Mouse (Mus musculus) left cerebral cortex, postnatal 25 days (tissue): ENCODE data around the gene Ghrhr. TPM values are rescaled to one million over a fixed set of nuclear protein-coding genes. Genes with fewer than 3 reads are reported as not detected.

Experiments
- DNase-seq, 2 experiments: peaks; one replicate each; pipeline ENCODE4 v3.0.0; 2022; ENCODE audit warnings: low spot score in 2 of 2, mixed read lengths in 1 of 2
- intact Hi-C: fragments of 180-260 bp; cut with DNase I; formaldehyde crosslinking; loops from one replicate; pipeline ENCODE4 v1.15.1; 2025
- total RNA-seq, 2 experiments: library from RNA; stranded (reverse); gene quantifications; 2 replicates each; pipeline ENCODE4 v1.2.3; 2021

Gene Ghrhr
- total RNA-seq, 2 experiments from 2014 or later: not detected

DNA sequence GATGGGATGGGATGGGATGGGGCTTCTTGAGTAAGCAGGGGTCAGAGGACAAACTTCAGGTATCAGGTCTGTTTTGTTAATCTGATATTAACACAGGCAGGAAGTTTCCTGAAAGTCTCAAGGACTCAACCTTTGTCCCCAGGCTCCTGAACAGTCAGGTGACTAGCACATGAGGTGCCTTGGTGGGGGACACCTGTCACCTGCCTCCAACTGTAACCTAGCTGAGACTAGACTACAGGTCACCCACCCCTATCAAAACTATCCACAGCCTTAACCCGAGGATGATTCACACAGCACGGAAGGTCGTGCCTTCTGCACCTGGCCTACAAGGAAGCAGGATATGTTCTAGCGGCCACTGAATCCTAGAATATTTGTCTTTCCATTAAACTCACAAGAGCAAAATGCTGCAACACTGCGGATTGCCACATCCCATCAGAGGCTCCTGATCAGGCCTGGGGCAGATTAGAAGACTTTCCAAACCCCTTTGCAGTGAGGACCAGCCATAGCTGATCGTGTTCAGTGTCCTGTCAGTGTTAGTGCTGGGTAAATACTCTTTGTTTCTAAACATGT is 25.6 kb upstream of the Ghrhr start:
- DNase-seq: no peak
- intact Hi-C loops: no loop called here

DNA sequence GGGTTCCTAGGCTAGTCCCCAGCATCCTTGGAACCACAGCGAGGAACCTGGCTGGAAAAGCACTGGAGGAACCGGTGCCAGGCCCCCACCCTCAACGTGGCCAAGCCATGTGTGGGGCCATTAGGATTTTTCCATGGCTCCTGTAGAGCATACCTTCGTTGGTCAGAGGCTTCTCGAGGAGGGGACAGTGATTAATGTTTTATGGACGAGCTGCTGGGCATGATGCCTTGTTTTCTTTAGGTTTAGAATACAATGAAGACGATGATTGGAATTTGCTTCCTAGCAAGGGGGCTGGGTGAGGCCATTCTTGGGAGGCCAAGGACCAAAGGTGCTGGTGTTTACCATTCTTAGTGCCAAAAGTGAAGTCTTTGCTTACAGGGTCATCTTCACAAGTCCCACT is 24.4 kb upstream of the Ghrhr start:
- no peak for DNase-seq
- intact Hi-C loops: no loop called here

DNA sequence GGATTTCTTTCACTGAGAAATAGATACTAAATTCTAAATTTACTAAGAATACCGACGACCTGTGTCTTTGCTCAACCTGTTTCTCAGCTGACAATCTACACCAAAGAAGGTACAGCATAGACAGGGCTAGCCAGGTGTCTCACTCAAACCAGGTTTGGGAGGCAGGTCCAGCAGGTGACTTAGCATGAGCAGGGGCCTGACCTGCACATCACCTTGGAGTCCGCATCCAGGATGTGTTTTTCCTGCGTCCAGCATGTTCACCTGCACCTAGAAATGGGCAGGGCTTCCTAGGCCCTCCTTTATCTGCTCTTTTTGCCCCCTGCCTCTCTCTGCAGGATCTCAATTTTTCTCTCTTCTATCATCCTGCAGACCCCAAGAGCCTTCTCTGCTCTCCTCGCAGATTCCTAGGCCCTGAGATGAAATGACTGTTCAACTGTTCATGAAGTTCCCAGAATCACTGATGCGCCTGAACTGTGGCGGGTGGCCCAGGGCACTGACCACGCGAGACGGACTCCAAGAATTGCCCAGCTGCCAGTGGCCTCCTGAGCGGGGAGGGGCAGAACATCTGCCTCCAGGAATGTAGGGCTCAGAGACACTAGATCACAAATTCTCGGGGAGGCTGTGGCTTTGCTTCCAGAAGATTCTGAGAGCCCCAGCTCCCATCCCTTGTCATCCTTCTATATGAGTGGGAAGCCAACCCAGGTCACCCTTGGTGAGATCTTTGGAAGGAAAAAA is 22.2 kb upstream of the Ghrhr start:
- intact Hi-C loops: no loop called here
- DNase-seq: no peak

DNA sequence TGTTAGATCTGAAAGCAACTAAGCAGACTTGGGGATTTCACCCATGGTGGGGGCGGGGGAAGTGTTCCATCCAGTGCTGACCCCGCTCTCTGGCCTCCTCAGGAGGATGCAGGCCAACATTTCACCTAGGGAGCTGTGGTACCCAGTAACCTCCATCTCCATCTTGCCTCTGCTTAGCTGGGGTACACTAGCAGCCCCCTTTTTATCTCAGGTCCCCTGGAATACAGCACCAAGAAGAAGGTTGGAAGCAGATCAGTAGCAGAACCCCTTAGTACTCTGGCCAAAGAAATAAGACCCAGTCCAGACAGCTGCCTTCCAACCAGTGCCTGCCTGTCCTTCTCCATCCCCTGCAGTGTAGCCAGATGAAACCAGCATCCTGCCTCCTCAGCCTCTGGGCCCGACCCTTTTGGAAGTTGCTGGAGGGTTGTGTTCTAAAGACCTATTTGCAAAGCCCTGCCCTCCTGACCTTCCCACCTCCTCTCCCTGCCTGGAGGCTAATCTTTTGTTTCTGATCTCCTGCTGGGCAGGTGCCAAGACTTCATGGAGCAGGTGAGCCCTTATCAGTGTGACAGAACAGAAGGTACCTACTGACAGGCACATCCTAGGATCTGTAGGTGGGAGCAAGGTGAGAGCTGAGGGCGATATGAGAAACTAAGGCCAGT is 21.5 kb upstream of the Ghrhr start:
- intact Hi-C loops: no loop called here
- DNase-seq: no peak

DNA sequence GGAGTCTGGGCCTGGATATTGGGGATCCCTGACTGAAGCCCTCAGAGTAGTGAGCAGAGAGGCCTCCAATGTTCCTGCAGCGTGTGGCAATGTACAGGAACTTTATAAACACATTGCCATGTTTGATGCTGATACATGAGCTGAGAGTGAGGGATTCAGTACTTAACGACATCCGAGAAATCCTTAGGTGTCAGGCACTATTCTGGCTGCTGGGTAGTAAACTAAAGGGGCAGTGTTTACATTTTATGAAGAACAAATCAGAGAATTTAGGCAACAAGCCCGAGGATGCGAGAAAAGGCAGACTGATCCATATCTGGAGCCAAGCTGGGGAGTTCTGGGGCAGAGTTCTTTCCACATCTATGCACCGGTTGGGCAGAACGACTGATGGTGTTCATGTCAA is 20.5 kb upstream of the Ghrhr start:
- DNase-seq: no peak
- intact Hi-C loops: no loop called here

DNA sequence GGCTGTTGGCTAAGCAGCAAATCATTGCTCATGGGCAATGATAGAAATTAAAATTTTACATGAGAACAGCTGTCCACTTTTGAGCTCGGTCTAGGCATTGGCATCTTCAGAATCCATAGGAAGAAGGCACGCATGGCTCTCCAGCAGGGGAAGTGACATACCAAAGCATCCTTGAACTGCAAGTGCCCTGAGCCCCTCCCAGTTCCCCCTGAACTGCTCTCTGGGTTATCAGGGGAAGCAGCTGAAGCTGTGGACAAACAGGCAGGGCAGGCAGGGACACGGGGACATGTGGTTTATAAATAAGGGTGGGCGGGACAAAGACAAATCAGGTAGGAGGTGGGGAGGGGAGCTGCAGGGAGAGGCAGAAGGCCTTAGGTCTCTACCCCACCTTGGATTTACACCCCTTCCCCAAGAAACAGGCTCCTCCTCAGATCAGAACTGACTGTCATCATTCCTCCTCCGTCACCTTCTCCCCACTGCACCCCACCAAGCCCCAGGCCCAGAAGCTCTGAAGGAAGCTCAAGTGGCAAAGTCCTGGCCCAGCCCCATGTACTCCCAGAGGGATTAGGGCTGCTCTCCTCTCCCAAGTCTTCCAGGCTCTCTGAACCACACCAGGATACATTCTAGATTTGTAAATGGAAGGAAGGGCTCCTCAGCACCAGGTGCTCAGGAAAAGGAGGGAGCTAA is 19.9 kb upstream of the Ghrhr start:
- intact Hi-C loops: no loop called here
- DNase-seq: no peak

DNA sequence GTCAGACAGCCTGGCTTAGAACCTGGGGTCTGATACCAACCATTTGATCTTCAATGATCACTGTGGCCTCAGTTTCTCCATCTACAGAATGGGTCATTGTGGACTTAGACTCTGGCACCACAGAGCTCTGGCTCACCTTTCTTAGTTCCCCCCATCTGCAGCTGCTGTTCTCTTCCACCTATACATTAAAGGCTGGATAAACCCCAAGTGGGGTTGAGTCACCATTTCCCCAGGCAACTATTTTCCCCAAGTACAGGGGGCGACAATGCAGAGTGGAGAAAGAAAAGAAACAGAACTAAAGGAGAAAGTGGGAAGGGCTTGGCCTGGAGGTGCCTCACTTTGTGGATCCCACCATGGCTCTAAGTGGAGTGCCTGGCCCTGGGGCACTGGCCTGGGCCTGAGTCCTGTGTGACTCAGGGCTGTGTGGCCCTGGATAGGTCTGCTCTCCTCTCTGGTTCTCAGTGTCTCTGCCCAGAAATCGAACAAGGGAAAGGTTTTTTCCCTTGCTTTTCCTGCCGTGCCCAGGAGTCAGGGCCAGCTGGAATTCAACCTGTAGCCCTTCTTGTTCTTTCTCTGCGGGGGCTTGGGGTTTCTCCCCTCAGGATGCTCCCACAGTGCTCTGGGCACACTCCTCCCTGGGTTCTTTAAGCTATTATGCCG is 19.0 kb upstream of the Ghrhr start:
- intact Hi-C loops: no loop called here
- DNase-seq: no peak

DNA sequence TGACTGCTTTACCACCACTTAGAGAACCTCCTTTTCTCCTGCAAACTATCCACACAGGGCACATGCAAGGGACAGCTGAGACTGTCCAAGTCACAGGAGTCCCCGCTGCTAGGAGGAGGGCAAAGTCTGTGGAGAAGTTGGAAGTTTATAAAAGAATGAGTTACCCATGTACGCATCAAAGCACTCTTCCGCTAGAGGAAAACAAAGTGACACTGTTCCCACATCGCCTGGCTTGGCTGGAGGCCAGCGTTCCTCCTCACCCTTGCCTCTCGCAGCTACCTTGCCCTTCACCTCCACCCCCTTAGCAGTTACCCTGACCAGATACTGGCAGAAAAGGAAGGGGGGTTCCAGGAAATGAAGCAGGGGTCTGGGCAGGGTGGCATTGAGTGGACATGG is 18.5 kb upstream of the Ghrhr start:
- intact Hi-C loops: no loop called here
- no peak for DNase-seq

DNA sequence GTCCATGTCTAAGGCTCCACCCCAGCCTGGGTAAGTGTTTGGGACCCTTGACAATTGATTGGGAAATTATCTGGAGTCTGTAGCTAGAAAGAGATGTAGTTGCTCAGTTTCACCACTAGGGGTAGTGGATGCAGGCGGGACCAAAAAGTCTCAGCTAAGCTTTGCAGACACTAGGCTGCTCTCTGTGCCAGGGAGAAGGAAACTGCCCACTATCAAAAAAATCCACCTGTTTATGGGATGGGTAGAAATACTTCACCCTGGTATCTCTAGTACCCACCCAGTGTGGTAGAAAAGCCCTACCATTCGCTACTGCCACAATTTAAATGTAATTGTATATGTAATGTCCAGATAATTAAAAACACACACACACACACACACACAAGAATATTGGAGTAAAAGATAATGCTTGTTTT is 17.4 kb upstream of the Ghrhr start:
- DNase-seq: no peak
- intact Hi-C loops: no loop called here

DNA sequence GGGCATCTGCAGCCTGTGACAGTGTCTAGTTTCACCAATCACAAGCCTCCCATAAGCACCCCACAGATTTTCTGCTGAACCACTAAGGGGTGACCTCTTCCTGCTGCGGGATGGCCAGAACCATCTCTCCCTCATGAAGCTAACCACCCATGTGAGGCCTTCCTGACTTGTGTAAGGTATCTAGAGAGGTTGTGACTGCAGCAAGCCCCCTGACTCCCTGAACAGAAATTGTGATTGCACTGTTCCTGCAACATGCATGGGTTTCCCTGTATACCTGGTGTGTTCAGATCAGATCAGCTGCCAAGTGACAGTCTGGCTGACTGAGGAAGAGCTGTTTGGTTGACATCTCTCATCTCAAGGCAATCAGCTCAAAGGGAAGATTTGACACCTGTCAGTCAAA is 13.4 kb upstream of the Ghrhr start:
- intact Hi-C loops: no loop called here
- DNase-seq: no peak

DNA sequence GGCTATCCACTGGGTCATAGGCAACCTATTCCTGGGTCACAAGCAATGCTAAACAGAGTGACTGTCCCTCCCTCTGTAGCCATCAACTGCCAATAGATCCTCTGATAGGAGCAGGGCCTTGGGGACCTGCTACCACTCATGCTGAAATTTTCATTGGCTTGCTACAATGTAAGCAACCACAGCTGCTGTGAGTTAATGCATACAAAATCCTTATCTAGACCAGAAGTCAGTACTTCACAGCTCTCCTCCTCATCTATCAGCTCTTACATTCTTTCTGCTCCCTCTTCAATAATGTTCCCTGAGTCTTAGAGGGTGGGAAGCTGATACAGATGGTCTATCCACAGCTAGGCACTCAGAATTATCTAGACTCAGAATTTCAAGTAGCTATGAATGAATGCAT is 9.0 kb upstream of the Ghrhr start:
- intact Hi-C loops: no loop called here
- peak in 1 of 2 experiments; percentile 24 for DNase-seq

DNA sequence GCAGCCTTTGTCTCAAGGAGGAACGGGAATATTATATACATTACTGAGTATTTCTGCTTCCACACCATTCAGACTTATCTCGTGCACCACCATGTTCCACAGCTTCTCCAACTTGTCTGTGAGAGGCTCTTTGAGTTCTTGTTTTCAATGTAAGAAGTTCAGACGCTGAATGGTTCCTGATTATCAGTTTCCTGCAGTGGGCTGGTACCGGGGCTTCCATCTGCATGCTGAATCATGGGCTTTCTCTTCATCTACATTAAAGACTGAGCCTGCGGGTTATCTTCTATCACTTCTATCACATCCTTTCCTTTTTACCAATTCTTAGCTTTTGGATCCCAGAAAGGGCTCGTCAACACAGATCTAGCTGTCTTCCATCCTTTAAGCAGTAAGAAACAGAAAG is 5.3 kb upstream of the Ghrhr start:
- intact Hi-C loops: no loop called here
- no peak for DNase-seq

DNA sequence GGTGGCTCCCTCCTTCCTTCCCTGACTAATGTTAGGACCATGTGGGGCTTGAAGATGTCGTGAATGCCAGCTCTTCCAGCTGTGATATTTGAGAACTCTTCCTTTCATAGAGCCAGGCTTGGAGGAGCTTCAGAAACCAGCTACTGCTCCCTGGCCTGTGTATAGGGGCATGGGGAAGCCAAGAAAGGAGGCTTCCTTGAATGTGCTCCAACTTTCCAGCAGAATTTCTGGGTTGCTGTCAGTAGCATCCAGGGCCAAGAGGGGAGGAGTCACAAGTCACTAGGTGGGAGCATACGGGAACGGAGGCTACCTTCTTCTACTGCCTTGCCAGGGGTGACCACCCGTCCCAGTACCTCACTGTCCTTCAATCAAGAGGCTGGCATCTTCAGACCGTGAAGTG is 416 bp downstream of the Ghrhr start:
- no peak for DNase-seq
- intact Hi-C loops: no loop called here

DNA sequence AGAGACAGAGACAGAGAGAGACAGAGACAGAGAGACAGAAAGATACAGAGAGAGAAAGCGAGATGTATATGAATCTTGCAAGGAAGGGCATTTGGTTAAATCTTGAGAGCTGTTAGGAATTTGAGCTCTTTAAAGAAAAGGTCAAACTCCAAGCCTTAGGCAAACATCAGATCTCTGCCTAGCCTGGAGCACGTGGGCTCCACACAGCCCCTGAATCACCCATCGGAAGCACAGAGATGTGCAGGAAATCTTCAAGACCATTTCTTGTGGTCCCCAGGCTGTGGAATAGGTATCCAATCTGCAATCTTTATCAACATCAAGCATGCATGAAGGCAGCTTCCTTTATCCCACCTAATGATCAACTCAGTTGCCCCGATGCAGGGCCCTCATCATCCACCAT is 1.4 kb downstream of the Ghrhr start:
- DNase-seq: no peak
- intact Hi-C loops: no loop called here

DNA sequence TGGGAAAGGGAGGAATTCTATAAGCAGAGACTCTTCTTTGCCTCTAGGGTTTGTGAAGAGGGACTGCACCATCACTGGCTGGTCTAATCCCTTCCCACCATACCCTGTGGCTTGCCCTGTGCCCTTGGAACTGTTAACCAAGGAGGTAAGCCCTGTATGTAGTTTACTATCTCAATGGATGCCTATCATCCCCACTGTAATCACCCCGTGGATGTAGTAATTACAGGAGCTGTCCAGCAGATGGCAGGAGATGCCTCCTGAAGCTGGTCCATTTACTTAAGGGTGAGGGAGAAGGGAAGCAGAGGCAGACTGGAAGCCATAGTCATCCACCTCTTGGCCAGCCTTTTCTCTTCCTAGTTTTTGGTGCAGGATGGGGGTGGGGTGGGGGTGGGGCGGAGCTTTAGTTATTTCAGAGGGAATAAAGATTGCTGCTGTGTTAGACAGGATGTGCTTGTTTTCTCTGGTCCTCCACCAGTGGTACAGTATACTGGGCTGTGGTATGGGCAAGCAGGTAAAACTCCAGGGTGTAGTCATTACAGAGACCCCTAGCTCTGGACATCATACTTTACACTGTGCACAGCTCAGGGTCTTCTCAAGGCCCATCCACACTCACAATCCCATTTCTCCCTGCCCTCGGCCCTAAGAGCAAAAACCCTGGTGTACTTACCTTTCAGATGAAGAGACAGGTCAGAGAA is 3.7 kb downstream of the Ghrhr start:
- DNase-seq: peak; percentile 47 to 72
- intact Hi-C loops: loop anchor here (2.0 kb wide), 1 partner anchor 131 kb away; no protein-coding TSS in a partner anchor

DNA sequence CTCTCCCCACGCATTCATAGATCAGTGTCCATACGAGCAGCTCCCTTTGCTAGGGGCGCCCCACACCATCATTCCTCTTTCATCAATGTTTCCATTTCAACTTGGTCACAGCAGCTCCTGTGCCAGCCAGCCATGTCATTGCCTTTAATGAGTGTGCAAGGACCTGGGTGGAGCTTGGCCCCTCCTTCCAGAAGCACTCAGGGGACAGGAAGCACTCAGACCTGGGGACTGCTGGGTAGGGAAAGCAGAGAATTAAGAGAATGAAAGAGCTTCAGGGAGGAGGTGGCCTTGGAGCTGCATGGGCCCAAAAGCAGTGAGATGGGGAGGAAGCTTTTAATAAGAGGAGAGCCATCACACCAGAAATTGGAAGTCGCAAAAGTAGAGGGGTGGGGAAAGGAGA is 5.9 kb downstream of the Ghrhr start:
- intact Hi-C loops: no loop called here
- DNase-seq: no peak

DNA sequence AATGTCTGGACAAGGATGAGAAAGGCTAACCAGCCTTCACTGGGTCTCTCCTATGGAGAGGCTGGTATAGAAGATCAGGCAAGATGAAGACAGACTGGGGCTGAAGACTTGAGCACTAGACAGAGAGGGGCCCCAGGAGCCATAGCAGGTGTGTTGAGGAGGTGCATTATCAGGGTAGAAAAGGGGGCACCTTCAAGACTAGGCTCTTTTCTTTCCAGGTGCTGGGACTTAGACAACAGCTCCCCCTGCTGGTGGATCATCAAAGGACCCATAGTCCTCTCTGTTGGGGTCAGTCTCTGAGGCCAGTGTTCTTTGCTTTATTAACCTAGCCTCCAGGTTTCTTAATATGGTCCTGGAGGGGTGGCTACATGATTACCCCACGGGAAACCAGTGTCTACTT is 7.8 kb downstream of the Ghrhr start:
- intact Hi-C loops: loop anchor here (1.0 kb wide), 1 partner anchor 151 kb away; no protein-coding TSS in a partner anchor
- peak; percentile 48 to 57 for DNase-seq

DNA sequence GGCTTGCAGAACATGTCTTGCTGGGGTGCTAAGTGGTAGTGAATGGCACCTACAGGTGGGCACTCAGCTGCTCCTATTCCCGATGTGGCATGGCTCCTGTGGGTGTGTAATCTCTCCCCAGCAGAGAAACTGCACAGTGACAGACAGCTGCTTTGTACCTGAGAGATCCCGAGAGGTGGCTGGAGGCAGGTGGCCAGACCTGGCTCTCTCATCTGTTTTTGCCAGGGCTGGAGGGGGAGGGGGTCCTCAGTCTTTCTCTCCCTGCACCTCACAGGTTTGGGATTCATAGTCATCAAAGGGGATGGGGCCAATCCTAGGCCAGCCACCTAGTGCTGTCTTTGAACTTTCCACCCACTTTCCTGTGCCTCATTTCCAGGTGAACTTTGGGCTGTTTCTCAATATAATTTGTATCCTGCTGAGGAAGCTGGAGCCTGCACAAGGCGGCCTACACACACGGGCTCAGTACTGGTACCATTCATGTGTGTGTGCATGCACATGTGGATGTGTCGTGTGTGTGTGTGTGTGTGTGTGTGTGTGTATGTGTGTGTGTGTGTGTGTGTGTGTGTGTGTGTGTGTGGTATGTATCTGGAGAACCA is 8.4 kb downstream of the Ghrhr start:
- intact Hi-C loops: loop anchor here (1.0 kb wide), 1 partner anchor 151 kb away; no protein-coding TSS in a partner anchor
- DNase-seq: no peak

DNA sequence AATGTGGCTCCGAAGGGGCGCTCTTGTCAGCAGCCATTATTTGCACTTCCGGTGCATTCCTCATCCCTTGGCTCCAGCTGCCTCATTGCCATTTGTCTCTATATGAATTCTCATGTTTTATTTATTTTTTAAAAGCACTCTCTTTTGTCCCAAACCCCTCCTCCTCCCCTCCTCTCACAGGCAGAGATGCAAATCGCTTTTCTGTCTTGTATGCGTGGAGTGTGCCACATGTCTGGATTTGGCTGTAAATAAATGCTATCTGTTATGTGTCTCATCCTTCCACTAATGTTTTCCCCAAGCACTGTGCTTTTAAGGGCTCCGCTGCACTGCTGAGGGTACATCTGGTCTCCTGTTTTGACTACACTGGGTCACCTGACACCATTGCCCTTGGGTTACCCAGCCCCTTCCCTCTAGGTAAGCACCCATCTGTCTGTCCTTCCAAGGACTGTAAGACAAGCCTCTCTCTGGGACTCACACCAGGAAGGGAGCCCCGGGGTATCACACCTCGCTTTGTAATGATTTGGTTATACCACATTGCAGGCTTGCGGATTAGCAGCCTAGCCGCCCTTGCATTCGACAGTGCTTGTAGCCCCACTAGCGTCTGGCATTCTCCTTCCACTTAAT is 12.6 kb downstream of the Ghrhr start:
- DNase-seq: peak in 1 of 2 experiments; percentile 37
- intact Hi-C loops: no loop called here
